ENCODE assay signal across 11 mouse cellular contexts in the genomic region with DNA sequence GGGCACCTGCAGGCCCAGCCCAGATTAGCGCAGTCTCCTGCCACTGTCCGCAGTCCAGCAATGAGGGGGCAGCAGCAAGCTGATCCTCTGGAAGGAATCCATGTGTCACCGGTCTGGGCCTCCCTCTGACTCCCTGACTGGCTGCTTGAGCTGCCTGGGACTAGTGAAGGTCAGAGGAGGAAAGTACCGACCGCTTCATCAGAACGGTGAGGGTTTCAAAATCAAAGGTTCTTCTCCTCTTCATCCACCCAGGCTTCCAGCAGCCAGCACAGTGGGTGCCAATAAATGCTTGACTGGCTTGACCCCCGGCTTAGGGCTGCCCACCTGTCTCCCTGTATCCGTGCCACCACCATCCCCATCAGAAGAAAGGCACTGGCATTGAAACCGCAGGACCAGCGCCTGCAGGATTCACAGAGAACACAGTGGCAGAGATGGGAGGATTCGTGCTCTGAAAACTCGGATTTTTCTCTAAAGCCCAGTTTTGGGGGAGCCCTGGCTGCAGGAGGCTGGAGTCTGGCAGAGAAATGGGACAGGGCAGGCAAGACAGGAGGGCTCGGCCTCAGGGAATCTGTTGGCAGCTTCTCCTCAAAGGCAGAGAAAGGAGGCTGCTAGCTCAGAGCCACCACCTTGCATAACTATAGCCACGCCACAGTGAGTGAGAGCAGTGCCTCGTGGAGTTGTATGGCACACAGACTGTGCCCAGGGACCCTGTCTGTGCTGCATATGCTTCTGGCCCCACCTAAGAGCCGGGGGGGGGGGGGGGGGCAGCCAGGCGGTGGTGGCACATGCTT. TPM values are rescaled to one million over a fixed set of nuclear protein-coding genes. Genes with fewer than 3 reads are reported as not detected.
DNase-seq lines count a peak whose midpoint lies in the region; ATAC-seq and TF ChIP-seq lines count a peak whose summit lies in the region.
"Had no signal": no experiment of that assay in that cellular context is flagged by ENCODE, and none has a peak within 500 bp of the region (broad histone marks: within the 10 kb centered on the region; RNA-seq: fewer than 3 reads in every experiment).

No protein-coding gene starts in this region.

- no peak for DNase-seq in left cerebral cortex, adult 2 months (ENCODE audit: extremely low spot score in 1 of 2, low spot score in 2 of 2)
- DNase-seq in left cerebral cortex, postnatal 14 days (ENCODE audit: low spot score in 2 of 2), result no peak
- DNase-seq in cerebellum, postnatal 25 days, result peak; percentile 78 to 83
- peak; percentile 27 for DNase-seq in hindbrain, embryonic 11.5 days (ENCODE audit: low spot score)
- DNase-seq in ovary, postnatal 36 days (ENCODE audit: low spot score), result no peak
- DNase-seq in thymus, postnatal 25 days, result no peak
- DNase-seq: adrenal gland, postnatal 36 days; lung, postnatal 36 days; thymus, postnatal 36 days had no signal

- peaks cover 15% of the 10 kb centered on the region for H3K27me3 ChIP-seq in hindbrain, embryonic 11.5 days (ENCODE audit: control insufficient read depth, insufficient read depth, low read length)
- no peaks in the 10 kb centered on the region for H3K27me3 ChIP-seq in neural tube, embryonic 15.5 days (replicated peaks)

- H3K4me3 ChIP-seq in left cerebral cortex, adult 2 months, result peak overlapping the region; percentile 90
- H3K4me3 ChIP-seq in hindbrain, embryonic 11.5 days (ENCODE audit: low read depth, low read length), result peak overlapping the region; percentile 59; the same call in 1 of the 2 replicates
- H3K4me3 ChIP-seq in neural tube, embryonic 15.5 days (replicated peaks), result peak overlapping the region; percentile 84

- 35% methylated on average over 16 of the region's 17 CpGs for WGBS in hindbrain, embryonic 11.5 days
- 39% methylated on average over 15 of the region's 17 CpGs for WGBS in neural tube, embryonic 15.5 days

- no peak overlapping the region for H3K9ac ChIP-seq in hindbrain, embryonic 11.5 days (ENCODE audit: low read depth, low read length)
- H3K9ac ChIP-seq in neural tube, embryonic 15.5 days (replicated peaks), result peak overlapping the region; percentile 85

- TF ChIP-seq CTCF in left cerebral cortex, adult 2 months (IDR thresholded peaks at IDR 0.05), result no peak

- intact Hi-C loops in left cerebral cortex, adult 2 months (cut with DNase I), result loop anchor here (5.0 kb wide), 1 partner anchor 211 kb away; no protein-coding TSS in a partner anchor
- intact Hi-C loops in left cerebral cortex, postnatal 14 days (cut with DNase I), result loop anchor here (5.0 to 10.0 kb wide), 2 partner anchors 106 to 214 kb away; partner anchors contain the start of genes Anapc16 and Ascc1

- ATAC-seq in hindbrain, embryonic 11.5 days (ENCODE audit: low FRiP score), result no peak
- ATAC-seq in neural tube, embryonic 15.5 days (ENCODE audit: low FRiP score), result no peak

- no peaks in the 10 kb centered on the region for H3K9me3 ChIP-seq in hindbrain, embryonic 11.5 days (ENCODE audit: control insufficient read depth, low read length)
- H3K9me3 ChIP-seq in neural tube, embryonic 15.5 days (replicated peaks), result no peaks in the 10 kb centered on the region
- H3K9me3 ChIP-seq: G1E had no signal

- peaks cover 10% of the 10 kb centered on the region for H3K4me1 ChIP-seq in hindbrain, embryonic 11.5 days (replicated peaks; ENCODE audit: control insufficient read depth, insufficient read depth, low read length)
- H3K4me1 ChIP-seq in neural tube, embryonic 15.5 days, result peaks cover 59% of the 10 kb centered on the region

- H3K4me2 ChIP-seq in hindbrain, embryonic 11.5 days (replicated peaks; ENCODE audit: low read depth, low read length), result peak overlapping the region; percentile 91
- peak overlapping the region; percentile 87 for H3K4me2 ChIP-seq in neural tube, embryonic 15.5 days

- peak overlapping the region; percentile 99 for H3K27ac ChIP-seq in left cerebral cortex, adult 2 months
- H3K27ac ChIP-seq in hindbrain, embryonic 11.5 days (ENCODE audit: low read depth, low read length), result no peak overlapping the region
- peak overlapping the region; percentile 94 for H3K27ac ChIP-seq in neural tube, embryonic 15.5 days (replicated peaks)

- no peaks in the 10 kb centered on the region for H3K36me3 ChIP-seq in hindbrain, embryonic 11.5 days (ENCODE audit: control insufficient read depth, insufficient read depth, low read length)
- H3K36me3 ChIP-seq in neural tube, embryonic 15.5 days, result 0 out of 2 replicates have a peak, but pooled peaks cover 2% of the 10 kb centered on the region
- H3K36me3 ChIP-seq: G1E had no signal

RNA-seq across cellular contexts. Expression of gene Spock2, which starts 2.5 kb away (rescaled TPM):
- total RNA-seq in left cerebral cortex, adult 2 months (2021), result 100 to 1,000 TPM; 541 to 578 TPM
- 100 to 1,000 TPM; 564 to 596 TPM for total RNA-seq in left cerebral cortex, postnatal 14 days (2021)
- polyA plus RNA-seq in hindbrain, embryonic 11.5 days (2014; fragmentation: Nextera tagmentation; extraction: Ambion mirVana), result 19.2 and 19.3 TPM in 2 replicates
- 114 and 122 TPM in 2 replicates for polyA plus RNA-seq in neural tube, embryonic 15.5 days (2015; fragmentation: Nextera tagmentation; extraction: Ambion mirVana)
- total RNA-seq: G1E had no signal
- polyA plus RNA-seq: G1E had no signal

Comparison
In these comparisons a context has a peak if more than half of its experiments do, and no peak if none do; other contexts are left out.
1. DNase-seq: peak in cerebellum, postnatal 25 days (2 of 2) and hindbrain, embryonic 11.5 days (single experiment); none in left cerebral cortex, adult 2 months (0 of 2), left cerebral cortex, postnatal 14 days (0 of 2), ovary, postnatal 36 days (single experiment) and thymus, postnatal 25 days (single experiment).
2. Peak in every context shown above with its lines, with median percentiles within 50 percentile points of each other: H3K4me3 ChIP-seq.